9 mouse cellular contexts compared by ENCODE assay signal in the genomic region with DNA sequence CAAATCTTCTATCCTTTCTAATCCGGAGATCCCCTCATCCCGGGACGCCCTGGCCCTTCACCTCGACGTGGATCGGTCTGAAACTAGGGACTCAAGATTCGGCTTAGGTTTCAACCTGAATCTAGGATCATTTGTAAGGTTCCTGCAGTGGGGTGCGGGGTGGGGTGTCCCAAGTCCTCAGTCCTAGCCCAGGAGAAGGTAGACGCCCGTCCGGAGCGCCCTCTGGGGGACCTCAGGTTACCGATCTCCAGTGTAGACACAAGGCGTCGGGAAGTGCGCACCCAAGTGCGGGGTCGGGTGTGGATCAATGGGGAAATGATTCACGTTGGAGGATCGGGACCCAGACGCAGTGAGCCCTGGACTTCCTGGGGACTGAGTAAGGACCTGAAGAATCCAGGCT. TPM values are rescaled to one million over a fixed set of nuclear protein-coding genes. Genes with fewer than 3 reads are reported as not detected.
DNase-seq lines count a peak whose midpoint lies in the region; ATAC-seq and TF ChIP-seq lines count a peak whose summit lies in the region.
"Had no signal": no experiment of that assay in that cellular context is flagged by ENCODE, and none has a peak within 500 bp of the region (broad histone marks: within the 10 kb centered on the region; RNA-seq: fewer than 3 reads in every experiment).

No protein-coding gene starts in this region.

- intact Hi-C loops in heart, adult 2 months (cut with DNase I): no loop called here
- intact Hi-C loops in left cerebral cortex, postnatal 10 days (cut with DNase I): no loop called here

- H3K4me2 ChIP-seq in kidney, embryonic 14.5 days (replicated peaks; ENCODE audit: low read depth, low read length): no peak overlapping the region; the same call in 1 of the 2 replicates

- H3K79me2 ChIP-seq in heart, adult 2 months (replicated peaks; ENCODE audit: control insufficient read depth, insufficient read depth, low read length): no peaks in the 10 kb centered on the region

- no peak for TF ChIP-seq POLR2A in heart, adult 2 months (IDR thresholded peaks at IDR 0.05; ENCODE audit: insufficient read depth, low read depth, low read length)

- WGBS in heart, adult 2 months: 1% methylated on average over 21 of the region's 21 CpGs
- under 1% methylated on average over 21 of the region's 21 CpGs for WGBS in kidney, embryonic 14.5 days

- TF ChIP-seq CTCF in heart, adult 2 months (IDR thresholded peaks at IDR 0.05): peak; percentile 45

- ATAC-seq in cerebellum, adult (ENCODE audit: insufficient number of reproducible peaks, low FRiP score, low TSS enrichment): no peak
- ATAC-seq in kidney, embryonic 14.5 days (ENCODE audit: low FRiP score, low TSS enrichment): no peak

- DNase-seq in cerebellum, adult 18-20 months: peak; percentile 31 to 33
- DNase-seq in adrenal gland, postnatal 25 days: peak; percentile 13
- DNase-seq in heart, adult 2 months: peak; percentile 48 to 57
- DNase-seq in lung, postnatal 10 days: peak; percentile 32
- DNase-seq in thymus, postnatal 4 days: peak; percentile 60
- no peak for DNase-seq in left cerebral cortex, postnatal 10 days (ENCODE audit: extremely low spot score in 1 of 2, low spot score in 2 of 2)

- no peak for TF ChIP-seq EP300 in heart, adult 2 months (IDR thresholded peaks at IDR 0.05; ENCODE audit: insufficient read depth, low read depth, low read length)

- H3K9me3 ChIP-seq in kidney, embryonic 14.5 days (ENCODE audit: control insufficient read depth, low read length): no peaks in the 10 kb centered on the region

- H3K9ac ChIP-seq in heart, adult 2 months (ENCODE audit: low read depth, low read length): no peak overlapping the region
- H3K9ac ChIP-seq in kidney, embryonic 14.5 days (ENCODE audit: low read depth, low read length): no peak overlapping the region

- H3K4me1 ChIP-seq in heart, adult 2 months (ENCODE audit: control insufficient read depth, insufficient read depth, low read length): 0 out of 2 replicates have a peak, but pooled peaks cover 1% of the 10 kb centered on the region
- no peaks in the 10 kb centered on the region for H3K4me1 ChIP-seq in kidney, embryonic 14.5 days (ENCODE audit: control insufficient read depth, insufficient read depth, low read length)

- no peaks in the 10 kb centered on the region for H3K36me3 ChIP-seq in heart, adult 2 months (ENCODE audit: control insufficient read depth, insufficient read depth, low read length)
- no peaks in the 10 kb centered on the region for H3K36me3 ChIP-seq in kidney, embryonic 14.5 days (ENCODE audit: control insufficient read depth, insufficient read depth, low read length)

- H3K4me3 ChIP-seq in heart, adult 2 months: no peak overlapping the region
- H3K4me3 ChIP-seq in kidney, embryonic 14.5 days (ENCODE audit: low read length): peak overlapping the region; percentile 45; the same call in 1 of the 2 replicates

- no peak overlapping the region for H3K27ac ChIP-seq in heart, adult 2 months
- H3K27ac ChIP-seq in kidney, embryonic 14.5 days (ENCODE audit: low read depth, low read length): no peak overlapping the region

- 0 out of 2 replicates have a peak, but pooled peaks cover 1% of the 10 kb centered on the region for H3K27me3 ChIP-seq in heart, adult 2 months (ENCODE audit: control insufficient read depth, insufficient read depth, low read length)
- H3K27me3 ChIP-seq in kidney, embryonic 14.5 days (ENCODE audit: control insufficient read depth, insufficient read depth, low read length): 0 out of 2 replicates have a peak, but pooled peaks cover 4% of the 10 kb centered on the region

RNA-seq across cellular contexts. Expression of a gene that starts 21.8 kb away (rescaled TPM):
- total RNA-seq in adrenal gland, postnatal 25 days (2021): not detected in 2 replicates
- not detected for total RNA-seq in heart, adult 2 months (2021)
- not detected in 2 replicates for polyA plus RNA-seq in heart, adult 2 months (2012; rRNA removed)
- not detected in 2 replicates for polyA plus RNA-seq in kidney, embryonic 14.5 days (2014; fragmentation: Nextera tagmentation; extraction: Ambion mirVana)
- not detected for total RNA-seq in left cerebral cortex, postnatal 10 days (2021)
- total RNA-seq: gastrocnemius, adult 8-10 months had no signal

RNA-seq across cellular contexts. Expression of a gene that starts 46.7 kb away (rescaled TPM):
- total RNA-seq in adrenal gland, postnatal 25 days (2021): not detected in 2 replicates
- not detected for total RNA-seq in heart, adult 2 months (2021)
- polyA plus RNA-seq in heart, adult 2 months (2012; rRNA removed): not detected in 2 replicates
- polyA plus RNA-seq in kidney, embryonic 14.5 days (2014; fragmentation: Nextera tagmentation; extraction: Ambion mirVana): not detected in 2 replicates
- total RNA-seq in left cerebral cortex, postnatal 10 days (2021): not detected
- total RNA-seq: gastrocnemius, adult 8-10 months had no signal

Comparison
In these comparisons a context has a peak if more than half of its experiments do, and no peak if none do; other contexts are left out.
1. DNase-seq: peak in cerebellum, adult 18-20 months (2 of 2), adrenal gland, postnatal 25 days (single experiment), heart, adult 2 months (2 of 2), lung, postnatal 10 days (single experiment) and thymus, postnatal 4 days (single experiment); none in left cerebral cortex, postnatal 10 days (0 of 2).